Mouse (Mus musculus): ENCODE measurements around the gene Trip4.

DNA sequence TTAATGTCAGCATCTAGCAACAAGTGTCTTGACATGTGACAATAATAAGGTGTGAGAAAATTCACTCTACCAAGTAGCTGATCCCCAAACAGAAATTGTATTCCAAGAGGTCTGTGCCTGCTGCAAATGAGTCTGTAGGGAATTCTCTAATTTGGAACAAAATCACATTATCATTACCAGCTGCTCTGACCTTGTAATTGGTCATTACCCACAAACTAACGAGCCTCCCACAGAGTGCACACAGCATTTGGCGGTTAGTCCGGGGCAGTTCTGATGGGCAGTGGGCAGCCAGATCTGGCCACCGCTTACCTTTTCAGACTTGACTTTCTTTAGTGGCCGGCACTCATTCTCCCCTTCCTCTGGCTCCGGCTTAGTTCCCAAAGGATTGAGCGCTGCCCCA lies 114.3 kb downstream of the Trip4 start:
- no peak for TF ChIP-seq CTCF (IDR thresholded peaks at IDR 0.05; ENCODE audit: insufficient read depth, low read depth, low read length)
- TF ChIP-seq POLR2A (IDR thresholded peaks at IDR 0.05; ENCODE audit: insufficient read depth, low read depth, low read length): no peak

Data from olfactory bulb, adult 2 months (tissue).